Mouse (Mus musculus) spleen, postnatal 10 days (tissue): ENCODE data around the gene Kcnip3.

Source experiments
- DNase-seq, 2 experiments: peaks; one replicate each; pipeline ENCODE4 v3.0.0; 2021 to 2022; ENCODE audit warnings: low spot score in 2 of 2

Kcnip3 gene

DNA sequence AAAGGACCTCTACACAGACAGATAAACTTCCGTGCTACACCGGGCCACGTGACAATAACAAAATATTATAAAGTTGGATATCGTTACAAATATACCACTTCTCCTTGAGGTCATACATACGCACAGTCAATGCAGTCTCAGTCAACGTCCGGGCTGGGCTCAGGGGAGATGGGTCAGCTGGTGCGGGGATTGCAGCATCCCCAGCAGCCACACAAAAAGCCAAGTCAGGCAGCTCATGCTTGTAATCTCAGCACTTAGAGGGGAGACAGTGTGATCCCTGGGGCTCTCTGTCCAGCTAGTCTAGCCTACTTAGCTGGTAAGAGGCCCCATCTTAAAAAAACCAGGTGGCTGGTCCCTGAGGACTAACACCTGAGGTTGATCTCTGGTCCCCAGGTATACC, 50.6 kb downstream of the Kcnip3 start:
- no peak for DNase-seq

DNA sequence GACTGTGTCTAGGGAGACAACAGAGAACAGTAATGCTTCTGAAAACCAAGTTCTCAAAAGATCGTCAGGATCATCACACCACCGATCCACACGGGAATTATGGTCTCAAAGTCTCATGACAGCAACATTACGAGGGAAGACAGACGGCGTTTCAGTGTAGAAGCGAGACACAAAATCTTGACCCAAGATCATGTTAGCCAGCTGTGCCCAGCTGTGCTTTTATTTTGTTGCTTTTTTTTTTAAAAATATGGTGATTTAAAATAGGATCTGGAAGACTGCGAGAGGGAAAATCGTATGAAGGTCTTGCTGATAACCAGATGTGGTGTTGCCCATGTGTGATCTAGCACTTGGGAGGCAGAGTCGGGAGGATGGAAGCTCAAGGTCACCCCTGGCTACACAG, 51.2 kb downstream of the Kcnip3 start:
- no peak for DNase-seq

DNA sequence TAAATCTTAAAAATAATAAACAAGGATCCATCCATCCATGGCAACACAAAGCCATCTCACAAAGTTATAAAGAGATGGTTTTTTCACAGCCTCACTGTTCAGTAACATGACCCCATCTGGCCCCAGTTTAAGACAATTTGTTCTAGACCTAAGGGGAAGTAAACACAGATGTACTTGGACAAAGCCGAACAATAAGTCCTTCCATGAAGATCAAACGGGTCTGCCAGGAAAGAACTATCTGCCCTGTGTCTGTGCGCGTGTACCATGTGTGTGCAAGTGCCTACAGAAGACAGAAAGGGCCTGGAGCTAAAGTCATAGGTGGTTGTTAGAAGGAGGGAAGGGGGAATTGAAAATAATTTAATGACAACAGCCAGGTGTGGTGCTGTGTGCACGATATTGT, 51.7 kb downstream of the Kcnip3 start:
- DNase-seq: no peak

DNA sequence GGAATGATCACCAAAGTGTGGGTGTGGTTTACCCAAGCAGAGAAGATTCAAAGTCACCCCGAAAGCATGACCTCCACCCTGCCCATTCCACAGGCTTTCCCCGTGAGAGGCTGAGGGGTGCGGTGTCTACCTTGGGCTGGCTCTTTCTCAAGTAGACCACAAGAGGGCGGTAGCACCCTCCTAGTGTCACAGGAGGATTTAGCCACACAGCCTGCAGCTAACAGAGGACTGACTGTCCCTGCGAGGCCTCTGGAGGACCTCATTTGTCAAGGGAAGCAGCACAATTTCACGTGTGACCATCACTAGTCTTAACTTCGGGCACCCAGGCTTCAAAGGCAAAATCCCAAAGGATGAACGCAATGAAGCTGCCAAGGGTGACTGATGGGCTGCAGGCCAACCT, 59.6 kb downstream of the Kcnip3 start:
- peak in 1 of 2 experiments; percentile 60 for DNase-seq

DNA sequence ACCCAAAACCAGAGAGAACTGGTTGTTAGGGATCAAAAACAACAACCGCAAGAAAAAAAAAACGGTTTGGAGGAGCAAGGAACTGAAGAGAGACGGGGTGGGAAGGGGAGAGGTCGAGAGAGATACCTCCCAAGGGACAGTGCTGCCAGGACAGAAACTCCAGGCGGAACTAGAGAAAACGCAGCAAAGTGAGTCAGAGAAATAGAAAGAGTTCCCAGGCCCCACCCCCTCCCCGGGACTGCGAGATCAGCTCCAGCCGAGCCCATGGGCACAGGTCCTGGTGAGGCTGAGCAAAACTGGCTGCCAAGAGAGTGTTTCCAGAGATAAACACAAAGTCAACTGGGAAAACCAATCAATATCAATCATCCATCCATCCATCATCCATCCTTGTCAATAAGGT, 60.5 kb downstream of the Kcnip3 start:
- no peak for DNase-seq

DNA sequence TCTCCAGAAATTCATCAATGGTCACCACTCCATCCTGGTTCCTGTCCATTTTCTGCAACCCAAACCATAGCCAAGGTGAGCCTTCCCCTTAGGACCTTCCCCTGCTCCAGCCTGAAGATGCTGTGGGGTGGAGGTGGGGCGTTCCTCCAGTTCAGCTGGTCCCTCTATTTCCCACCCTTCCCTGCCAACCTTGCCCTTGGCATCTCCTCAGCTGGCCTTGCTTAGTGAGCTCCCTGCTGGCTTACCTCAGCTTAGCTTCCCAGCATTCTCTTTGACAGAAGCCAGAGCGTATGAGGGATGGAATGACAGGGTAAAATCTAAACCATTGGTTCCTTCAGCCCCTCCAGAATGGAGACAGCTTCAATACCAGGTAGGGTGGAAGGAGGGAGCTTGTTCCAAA, 62.6 kb downstream of the Kcnip3 start:
- DNase-seq: no peak

DNA sequence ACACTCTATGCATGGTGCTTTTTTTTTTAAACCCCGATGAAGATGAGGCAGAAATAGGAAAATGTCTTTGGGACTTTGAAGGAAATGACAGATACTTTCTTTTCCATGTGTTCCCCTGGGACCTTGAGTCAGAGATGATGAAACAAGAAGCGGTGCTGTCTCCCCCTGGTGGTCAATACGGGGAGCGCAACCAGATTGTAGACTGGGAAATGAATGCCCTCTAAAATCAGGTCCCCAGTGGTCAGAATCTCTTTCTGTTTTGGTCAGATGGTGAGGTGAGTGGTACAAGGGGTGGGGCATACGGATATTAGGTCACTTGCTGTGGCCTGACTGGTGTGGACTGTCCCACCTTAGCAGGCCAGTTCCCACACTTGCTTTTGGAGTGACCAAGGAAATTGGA, 68.1 kb downstream of the Kcnip3 start:
- peak; percentile 66 to 78 for DNase-seq

DNA sequence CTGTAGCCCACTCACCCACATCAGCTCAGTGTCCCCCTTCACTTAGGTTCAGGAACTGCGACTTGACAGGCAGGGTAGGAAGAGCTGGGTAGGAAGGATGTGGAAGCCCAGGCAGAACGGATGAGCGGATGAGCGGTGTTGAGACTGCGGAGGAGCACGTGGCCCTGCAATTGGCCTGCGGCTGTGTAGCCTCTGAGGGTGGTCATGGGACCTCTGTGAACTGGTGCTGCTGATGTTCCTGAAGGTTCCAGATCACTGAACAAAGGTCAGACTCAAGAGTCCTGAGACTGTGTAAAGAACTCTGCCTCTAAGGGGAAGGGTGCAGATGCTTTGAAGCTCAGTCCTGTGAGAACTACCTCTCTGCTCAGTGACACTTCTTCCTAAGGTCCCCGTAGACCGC, 68.8 kb downstream of the Kcnip3 start:
- no peak for DNase-seq

DNA sequence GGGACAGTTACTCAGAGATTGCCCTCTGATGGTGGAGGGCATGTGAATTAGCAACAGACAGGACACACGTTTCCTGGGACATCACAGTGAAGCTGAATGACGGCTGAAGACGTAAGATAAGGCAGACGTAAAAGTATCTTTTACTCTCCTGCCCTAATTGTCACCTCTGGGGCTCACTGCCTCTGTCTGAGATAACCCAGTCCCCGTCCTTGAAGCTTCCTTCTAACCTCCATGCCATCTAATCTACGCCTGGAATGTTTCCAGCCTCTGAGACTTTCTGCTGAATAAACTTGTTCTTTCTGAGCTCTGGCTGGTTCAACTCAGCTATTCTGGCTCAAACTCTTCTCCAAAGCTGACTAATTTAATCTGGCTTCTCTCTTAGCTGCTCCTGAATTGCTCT, 70.1 kb downstream of the Kcnip3 start:
- no peak for DNase-seq

DNA sequence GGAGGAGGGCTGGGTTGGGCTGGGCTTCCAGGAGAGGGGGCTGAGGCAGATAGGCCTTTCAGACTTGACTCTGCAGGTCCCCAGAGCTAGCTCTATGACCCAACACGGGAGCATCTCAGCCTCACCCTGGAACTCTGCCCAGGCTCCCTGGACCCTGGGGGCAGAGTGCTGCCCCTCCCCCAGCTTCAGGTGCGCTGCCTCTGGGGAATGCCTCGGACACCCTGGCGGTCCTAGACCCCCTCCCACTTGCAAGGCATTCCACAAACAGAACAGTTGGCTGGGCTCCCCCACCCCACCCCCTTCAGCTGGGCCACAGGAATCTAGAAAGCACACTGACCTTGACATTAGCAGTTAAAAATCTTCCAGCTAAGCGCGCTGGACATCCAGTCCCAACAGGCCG, 72.2 kb downstream of the Kcnip3 start:
- DNase-seq: no peak

DNA sequence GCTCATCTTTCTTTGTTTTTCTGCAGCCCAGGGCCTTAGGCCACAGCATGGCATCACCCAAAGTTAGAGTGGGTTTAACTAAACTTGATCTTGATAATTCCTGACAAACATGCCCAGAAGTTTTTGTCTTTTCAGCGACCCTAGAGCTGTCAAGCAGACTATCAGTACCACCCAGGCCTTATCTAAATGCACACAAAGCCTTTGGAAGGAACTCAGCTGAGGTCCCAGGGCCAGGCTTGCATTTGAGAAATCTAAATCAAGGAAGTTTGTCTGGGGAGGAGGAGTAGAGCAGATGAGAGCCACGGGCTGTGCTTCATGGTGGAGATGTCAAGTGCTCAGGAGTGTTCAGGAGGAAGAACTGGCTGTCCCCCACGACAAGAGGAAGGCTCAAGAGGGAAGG, 75.0 kb downstream of the Kcnip3 start:
- DNase-seq: no peak

DNA sequence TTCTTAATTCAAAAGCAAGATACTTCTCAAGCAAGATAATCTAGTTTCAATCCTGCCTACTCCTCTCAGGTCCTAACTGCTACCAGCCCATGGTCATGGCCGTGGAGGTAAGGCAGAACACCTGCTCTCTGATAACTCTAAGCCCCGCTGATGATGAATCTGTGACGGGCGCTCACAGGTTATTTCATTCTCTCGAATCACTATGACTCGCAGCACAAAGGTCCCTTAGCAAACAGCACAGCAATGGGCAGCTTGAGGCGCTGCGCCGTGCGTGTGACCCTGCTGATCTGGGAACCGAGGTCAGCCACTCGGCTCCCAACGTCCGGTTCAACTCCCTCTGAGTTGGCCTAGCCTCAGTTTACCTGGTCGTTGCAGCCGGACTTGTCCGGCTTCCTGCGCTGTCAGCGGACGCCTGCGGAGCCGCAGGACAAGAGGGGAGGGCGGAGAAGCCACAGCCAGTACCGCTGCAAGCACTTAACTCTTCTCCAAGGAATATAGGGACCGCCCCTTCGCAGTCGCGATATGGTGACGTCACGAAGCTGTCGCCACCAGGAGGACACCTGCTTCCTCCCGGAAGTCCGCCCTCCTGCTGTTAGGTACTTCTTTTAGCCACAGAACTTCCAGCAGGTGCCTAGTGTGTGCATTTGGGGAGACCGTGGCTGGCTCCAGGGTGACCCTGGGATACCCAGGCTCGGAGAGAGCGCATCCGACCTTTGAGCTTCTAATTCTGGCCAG, 77.7 kb downstream of the Kcnip3 start, which contains the start of gene Fahd2a:
TSS of gene Fahd2a (minus strand) at position 511 of the 735 bp plus-strand sequence.
- peak; percentile 79 to 91 for DNase-seq

DNA sequence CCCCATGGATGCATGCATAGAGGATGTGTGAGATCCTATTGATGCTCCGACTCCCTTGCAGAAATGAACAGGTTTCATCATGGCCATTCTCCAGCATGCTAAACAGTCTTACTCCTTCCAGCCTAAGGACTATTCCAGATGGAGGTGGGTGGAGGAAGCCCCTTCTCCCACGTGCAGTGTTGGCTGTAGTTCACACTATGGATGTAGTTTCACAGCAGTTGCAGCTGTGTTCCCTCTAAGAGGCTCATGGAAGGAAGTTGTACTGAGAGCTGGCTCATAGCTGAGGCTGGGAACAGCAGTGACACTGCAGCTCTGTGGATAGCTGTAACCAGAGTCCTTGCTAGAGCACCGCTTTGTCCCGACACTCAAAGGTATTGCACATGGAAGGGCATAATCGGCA, 84.2 kb downstream of the Kcnip3 start:
- no peak for DNase-seq

DNA sequence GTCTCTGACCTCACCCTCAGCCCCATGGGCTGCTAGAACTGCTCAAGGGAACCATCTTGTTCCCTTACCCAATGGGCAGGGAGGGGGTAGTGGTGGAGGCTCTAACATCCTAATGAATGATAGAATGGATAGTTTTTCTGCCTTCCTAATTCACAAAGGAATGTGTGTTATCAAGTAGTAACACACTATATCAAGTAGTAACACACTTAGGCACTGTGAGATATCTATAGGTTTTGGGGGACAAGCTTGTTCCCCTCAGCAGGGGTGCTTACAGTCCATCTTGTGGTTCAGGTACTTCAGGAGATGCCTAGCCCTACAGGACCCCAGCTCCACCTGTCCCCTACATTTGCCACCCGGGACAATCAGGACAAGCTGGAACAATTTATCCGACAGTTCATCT, 86.3 kb downstream of the Kcnip3 start:
- no peak for DNase-seq

DNA sequence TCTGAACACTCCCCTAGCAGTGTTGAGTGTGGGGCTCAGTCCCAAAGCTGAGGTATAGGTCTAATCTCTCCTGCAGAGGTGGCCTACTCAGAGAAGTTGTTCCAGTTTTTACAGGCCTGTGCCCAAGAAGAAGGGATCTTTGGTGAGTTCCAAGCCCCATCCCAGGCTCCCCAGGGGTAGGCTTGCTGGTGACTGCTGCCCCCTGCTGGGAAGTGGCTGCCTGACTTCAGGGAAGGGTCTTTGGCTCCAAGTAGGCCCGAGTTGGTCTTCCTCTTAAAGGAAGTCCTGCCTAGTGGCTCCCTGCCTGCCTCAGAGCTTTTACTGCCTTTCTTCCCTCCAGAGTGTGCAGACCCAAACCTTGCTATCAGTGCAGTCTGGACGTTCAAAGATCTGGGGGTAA, 86.8 kb downstream of the Kcnip3 start:
- DNase-seq: peak; percentile 37 to 64

DNA sequence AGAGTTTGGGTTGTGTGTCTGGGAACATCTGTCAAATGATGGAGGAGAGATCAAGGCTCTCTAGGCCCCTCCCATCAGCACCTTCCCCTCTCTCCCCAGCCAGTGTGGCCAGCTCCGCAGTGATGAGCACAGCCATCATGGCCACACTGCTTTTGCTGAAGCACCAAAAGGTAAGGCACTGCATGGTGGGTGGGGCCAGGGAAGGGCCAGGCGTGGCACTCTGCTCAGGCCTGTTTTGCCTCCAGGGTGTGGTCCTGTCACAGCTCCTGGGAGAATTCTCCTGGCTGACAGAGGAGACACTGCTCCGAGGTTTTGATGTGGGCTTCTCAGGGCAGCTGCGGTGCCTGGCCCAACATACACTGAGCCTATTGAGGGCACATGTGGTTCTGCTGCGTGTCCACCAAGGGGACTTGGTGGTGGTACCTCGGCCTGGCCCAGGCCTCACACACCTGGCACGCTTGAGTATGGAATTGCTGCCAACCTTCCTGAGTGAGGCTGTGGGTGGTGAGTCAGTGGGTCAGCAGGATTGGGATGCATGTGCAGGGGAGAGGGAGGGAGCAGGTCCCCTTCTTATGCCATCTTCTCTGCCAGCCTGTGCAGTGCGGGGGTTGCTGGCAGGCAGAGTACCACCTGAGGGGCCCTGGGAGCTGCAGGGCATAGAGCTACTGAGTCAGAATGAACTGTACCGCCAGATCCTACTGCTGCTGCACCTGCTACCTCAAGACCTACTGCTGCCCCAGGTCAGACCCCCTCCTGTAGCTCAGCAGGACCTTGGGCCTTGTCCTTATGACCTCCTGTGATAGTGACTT, 88.2 kb downstream of the Kcnip3 start:
- DNase-seq: no peak

DNA sequence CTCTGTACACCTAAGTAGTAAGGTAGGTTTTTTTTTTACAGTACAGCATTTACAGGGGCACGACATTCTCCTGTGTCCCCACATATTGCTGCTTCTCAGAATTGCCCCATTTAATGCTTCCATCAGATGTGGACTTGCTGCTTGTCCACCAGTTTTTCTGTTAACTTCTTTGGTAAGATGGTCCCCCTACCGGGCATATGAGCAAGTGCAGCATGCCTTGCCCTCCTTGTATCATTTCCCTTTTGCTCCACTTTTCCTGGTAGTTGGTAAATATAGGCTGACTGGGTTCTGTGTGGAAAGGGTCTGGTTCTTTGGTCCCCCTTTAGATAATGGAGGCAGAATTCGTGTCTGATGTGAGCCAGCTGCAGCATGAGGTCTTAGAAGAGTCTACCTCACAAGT, 91.7 kb downstream of the Kcnip3 start:
- peak in 1 of 2 experiments; percentile 47 for DNase-seq

DNA sequence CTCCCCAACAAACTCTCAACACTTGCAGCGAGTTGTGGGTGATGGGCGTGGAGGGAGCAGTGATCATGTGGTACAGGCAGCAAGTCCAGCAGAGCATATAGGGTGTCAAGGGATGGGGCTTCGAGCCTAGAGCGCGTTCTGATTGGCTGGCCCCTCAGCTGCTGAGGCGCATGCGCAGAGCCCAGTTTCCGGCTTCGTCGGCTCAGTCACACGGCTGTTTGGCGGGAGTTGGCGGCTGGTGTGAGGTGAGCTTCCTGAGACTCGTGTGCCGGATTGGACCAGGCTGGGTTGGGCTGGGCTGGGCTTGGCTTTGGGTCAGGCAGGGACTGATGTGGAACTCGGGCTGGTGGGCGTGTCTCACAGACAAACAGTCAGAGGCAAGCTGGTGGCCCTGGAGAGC, 96.9 kb downstream of the Kcnip3 start, which contains the start of gene Gpat2:
TSS of gene Gpat2 (plus strand) at position 223 of the 400 bp plus-strand sequence.
- no peak for DNase-seq

DNA sequence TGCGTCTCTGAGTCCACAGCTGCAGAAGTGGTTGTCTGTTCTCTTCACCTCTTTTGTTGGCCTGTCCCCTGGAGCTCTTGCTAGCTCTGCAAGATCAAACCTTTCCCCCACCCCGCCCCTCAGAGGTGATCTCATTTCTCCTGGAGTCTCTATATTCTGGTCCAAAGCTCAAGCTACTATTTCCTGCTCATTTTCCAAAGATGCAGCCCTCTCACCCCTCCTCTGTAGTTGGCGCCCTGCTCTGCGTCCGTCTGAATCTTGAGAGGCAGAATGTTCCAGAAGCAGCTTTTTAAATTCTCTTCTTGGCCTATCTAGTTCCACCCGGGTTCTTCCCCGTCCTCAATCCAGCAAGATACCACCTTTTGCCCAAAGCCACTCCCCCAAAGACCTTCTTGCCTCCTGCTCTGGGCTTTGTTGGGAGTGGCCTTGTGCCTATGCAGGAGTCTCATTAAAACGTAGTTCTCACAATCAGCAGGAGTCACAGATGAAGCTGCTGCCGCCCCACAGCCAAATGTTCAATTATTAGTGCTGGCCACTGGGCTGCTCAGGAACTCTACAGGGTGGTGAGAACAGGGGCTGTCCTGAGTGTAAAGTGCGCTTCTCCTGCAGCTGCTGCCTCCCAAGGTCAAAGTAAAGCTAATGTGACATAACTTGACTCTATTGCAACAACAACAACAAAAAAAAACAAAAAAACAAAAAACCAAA, 103.5 kb downstream of the Kcnip3 start:
- no peak for DNase-seq

DNA sequence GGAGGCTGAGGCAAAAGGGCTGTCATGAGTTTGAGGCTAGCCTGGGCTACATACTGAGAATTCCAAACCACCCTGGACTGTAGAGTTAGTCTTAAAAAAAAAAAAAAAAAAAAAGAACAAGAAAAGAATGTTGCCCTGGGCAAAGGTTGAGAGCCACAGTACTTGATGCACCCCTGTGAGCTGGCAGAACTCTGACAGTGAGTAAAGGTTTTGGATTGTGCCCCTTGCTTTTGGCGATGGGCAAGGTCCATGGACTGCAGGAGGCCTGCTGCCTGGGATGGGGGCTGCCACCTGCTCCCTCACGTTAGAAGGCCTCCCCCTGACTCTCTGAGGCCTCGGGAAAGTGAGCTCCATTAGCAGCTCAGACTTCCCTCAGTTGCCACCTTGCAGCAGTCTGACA, 105.2 kb downstream of the Kcnip3 start:
- no peak for DNase-seq

DNA sequence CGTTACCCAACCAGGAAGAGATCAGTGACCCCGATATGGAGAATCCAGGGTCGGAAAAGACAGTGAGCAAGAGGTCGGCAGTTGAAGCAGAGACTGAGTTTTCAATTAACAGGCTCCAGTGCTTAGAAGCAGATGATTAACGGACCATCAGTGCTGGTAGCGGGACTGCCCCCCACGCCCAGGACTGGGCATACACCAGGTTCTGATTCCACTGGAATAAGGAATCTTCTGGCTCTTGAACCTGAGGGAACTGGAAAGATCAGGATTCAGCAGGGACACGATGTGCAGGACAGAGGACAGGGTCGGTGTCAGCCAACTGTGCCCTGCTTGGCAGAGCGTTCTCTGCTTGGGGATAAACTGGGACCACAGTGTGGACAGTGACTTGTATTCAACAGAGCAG, 106.1 kb downstream of the Kcnip3 start:
- DNase-seq: no peak

DNA sequence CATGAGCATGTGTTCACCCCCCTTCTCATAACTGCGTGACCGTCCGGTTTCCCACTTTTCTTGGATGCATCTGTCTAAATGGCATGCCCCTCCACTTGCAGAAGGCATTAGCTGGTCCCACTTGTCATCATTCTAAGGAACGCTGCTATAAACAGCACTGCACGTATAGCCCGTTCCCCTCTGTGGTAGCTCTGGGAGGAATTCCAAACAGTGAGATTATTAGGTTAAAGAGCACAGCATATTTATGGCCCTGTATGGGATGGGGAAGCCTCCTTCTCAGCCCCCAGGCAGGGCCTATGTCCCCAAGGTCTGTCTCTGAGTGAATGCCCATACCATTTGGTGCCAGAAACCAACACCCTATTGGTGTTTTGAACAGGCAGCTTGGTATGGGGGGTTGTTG, 110.8 kb downstream of the Kcnip3 start:
- DNase-seq: no peak
